Mouse (Mus musculus) thymus, postnatal 14 days (tissue): ENCODE measurements around the gene Dip2c.
A peak's percentile ranks its signal among the peaks of the same experiment; 100 is the strongest.

Source experiments
- DNase-seq: peaks from one replicate; pipeline ENCODE4 v3.0.0; 2021

The Dip2c gene

DNA sequence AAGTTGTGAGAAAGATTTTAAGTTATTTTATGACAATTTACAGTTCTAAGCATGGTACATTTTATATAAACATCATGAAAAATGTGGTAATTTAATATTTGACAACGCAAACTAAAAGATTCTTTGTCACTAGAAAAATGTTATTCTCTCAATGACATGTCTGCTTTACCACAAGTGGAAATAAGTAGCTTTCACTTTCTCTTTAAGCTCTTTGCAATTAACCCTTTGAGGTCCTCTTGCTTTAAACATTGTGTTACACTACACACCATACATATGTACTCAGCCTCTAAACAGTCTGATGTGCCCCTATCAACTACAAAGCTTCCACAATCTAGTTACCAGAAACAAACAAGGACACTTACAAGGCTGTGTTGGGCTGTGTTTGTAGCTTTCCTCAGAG lies 153.6 kb downstream of the Dip2c start:
- DNase-seq, result no peak

DNA sequence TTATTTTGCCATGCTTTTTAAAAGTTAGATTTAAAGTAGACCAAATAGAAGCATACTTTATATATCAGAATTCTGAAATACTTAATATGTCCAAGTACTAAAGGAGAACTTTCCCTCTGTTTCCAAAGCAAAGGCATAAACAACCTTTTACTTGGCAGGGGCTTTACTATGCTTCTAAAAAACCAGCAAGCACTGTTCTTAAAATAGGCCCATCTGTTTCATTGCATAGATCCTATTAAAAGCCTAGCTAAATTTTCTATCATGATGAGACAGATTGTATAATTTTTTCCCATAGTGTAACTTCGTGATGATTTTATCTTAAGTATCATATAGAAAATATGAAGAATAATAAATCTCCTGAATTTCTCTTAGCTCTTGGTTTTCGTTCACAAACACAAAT lies 154.4 kb downstream of the Dip2c start:
- DNase-seq, result no peak

DNA sequence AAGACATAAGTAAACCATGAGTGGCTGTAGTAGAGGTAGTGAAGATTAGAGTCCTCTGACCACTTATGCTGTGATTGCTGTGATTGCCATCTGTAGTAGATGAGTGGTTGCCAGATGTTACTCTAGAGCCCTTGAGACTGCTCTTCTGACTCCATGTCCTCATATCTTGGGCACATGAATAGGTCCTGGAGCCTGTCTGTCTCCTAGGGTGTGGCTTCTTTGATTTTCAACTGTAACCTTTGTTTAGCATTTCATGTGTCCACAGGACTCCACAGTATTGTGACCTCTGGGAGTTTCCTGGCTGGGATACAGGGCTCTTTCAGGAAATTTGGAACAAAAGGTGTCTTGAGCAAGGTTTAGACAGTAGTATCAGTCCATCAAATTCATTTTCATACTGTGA lies 155.1 kb downstream of the Dip2c start:
- no peak for DNase-seq

DNA sequence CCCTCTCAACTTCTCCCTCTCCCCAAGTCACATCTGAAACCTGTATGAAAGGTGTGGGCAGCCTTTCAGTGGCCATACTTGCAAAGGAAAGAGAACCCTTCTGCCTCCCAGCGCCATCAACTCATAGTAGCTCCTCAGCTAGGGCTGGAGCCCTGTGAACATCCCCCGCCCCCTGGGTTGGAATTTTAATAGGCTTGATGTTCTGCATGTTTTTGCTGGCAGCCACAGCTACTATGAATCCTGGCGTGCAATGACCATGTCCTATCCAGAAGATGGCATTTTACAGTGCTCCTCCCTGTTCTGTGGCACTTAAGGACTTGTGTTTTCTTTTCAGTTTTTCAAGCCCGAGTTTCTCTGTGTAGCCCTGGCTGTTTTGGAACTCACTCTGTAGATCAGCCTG lies 166.7 kb downstream of the Dip2c start:
- no peak for DNase-seq

DNA sequence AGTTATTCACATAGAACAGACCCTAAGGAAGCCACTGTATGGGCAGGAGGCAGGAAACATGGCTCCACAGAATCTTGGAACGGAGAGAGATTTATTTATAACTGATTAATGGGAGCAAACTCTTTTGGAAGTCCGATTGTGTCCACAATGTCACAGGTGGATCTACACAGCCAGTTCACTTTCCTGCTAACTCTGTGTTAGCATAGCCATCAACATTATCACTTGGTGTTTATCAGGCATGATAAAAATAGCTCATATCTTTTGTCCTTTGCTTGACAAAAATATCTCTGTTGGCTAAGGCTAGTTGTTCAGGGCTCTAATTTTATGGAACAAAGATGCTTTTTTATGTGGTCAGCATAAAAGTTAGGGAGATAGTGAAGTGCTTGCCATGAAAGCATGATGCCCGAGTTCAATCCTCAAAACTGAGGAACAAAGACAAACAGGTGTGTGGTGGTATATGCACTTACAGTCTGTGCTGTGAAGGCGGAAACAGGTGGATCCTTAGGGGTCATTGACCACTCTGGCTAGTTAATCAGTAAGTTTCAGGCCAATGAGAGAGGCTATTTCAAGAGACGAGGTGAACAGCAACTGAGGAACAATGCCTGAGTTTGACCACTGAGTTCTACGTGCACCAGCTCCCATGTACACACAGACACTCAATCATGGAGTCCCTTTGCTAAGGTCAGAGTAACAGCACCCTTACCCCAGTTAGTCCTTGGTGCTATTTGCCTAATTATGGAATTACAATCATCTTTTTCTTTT lies 169.4 kb downstream of the Dip2c start:
- no peak for DNase-seq

DNA sequence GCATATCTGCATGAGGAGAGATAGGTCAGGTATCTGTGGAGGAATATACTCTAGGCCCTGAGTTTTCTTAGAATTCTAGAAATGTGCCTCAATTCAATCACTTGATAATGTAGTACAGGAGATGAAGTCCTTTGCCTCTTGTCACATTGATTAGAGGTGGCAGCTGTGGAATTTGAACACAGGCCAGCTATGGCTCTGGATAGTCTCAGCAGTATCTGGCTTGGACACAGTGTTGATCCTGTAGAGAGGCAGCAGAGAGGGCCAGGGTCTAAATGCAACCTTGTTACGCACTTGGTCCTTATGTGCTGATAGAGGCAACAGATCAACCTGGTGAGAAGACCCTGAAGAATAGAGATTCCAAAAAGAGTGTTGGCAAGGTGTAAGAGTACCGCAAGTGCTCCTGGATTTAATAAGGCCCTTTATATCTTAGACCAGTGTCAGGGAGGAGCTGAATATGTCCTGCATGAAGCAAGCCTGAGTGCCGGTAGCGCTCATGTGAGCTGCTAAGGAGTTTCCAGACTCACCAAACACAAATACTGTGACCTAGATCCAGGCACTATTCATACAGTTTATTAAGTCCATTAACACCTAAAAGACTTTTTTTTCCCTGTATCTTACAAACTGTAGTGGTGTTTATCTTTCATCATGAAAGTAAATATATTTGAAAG lies 170.3 kb downstream of the Dip2c start:
- no peak for DNase-seq

DNA sequence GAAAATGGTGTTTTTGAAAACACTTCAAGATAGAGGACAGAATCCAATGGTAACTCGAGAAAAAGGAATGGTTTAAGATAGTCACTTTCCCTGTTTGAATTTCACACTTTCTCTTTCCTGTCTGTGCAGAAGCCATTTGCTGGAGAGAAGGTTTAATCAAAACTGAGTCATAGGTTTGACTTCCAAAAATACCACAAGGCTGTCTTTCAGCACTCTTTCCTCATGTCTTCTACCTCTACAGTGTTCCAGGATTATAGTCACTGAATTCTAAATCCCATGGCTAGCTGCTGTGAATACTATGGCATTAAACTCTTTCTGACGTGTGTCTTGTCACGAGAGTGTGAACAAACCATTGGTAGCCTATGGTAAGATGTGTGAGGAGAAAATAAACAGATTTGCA lies 173.9 kb downstream of the Dip2c start:
- DNase-seq, result no peak

DNA sequence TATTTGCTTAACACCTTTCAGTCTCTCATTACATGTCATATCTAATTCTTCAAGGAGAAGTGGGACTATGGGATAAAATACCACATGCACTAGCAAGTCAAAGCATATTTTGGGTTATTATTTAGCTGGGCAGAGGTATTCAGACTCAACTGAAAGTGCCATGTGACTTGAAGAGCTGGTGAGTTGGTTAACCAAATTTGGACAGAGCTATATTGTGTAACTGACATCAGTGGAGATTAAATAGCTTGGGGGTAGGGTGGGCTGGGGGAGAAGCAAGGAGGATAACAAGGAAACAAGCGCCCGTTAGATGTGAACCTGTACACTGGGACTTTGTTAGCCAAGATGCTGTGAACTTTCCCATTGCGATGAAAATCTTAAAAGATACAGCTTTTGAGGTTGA lies 175.6 kb downstream of the Dip2c start:
- DNase-seq, result no peak

DNA sequence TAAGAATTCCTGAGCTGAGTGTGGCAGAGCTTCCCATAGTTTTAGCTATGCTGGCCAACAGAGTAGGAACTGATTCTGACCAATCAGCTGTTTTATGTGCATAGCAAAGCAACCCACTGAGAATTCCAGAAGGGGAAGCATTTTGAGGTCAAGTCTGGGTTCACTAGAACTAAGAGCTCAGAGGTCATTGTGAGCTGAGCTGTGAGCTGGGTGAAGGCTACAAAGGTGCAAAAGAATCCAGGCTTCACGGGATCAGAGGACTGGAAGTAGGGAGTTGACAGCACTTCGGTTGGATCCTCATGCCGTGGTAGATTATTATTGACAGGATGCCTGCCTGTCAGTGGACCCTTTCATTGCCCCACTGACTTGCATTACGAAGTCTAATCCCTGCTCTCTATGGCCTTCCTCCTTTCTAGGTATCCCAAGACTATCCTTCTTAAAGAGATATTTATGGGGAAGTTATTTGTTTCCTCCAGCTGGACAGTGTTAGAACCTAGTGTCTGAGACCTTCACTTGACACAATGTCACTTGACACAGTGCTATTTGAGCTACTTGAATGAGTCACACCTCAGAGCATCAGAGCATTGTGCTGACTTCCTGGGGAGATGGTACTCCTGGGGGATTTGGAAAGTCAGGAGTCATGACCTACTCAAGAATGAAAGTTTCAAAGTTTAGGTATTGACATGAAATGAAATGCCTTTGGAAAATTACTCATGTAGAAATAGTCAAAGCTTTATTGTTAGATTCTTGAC lies 178.3 kb downstream of the Dip2c start:
- DNase-seq, result no peak

DNA sequence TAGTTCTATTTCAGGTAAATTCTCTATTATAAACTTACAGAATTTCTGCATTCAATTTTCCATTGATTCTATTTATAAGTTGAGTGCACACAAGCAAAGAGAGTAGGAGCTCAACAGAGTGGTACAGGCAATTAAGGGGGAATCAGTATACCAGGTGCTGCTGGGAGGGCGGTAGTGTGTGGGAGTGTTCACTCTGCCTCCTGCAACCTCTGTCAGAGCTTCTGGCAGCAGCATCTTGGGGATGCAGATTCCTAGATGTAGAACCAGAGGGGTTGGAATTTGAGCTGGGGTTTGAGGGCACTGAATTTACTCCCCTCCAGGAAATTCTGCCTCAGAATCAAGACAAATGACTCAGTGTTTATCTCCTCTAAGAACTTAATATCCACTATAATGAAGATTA lies 179.7 kb downstream of the Dip2c start:
- DNase-seq, result no peak

DNA sequence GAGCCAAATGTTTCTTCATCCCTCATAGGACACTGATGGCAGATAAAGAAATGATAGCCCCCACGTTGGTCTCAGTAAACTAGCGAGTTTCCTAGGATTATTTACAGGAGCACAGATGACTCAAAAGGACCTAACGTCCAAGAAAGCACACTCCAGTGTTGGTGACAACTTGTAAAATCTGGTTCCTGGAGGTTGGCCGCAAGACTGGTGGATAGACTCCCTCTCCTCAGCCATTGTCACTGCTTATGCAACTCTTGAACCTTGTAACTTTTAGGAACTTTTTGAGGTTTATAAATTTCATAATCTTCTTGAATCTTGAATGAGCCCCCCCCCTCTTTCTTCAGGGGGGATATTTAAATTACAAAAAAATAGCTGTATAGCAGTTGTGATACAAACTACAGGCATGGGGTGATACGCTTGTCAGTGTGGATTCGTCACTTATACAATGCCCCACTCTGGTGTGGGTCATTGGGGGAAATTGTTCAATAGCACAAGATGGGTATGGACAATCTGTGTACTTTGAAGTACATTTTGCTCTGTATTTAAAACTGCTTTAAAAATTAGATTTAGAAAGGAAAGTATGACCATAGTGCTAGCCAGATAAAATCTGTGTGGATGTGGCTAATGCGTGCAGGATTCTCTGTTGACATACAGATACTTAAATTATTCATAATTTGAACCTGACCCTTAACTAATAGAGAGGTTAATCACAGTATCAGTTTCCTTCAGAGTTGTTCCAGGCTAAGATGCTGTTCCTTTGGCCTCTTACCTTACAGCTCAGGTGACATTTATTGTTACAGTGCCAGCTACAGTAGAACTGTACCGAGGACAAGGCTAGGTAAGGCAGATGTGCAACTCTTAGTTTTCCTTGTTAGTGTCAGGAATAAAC lies 181.3 kb downstream of the Dip2c start:
- DNase-seq, result no peak

DNA sequence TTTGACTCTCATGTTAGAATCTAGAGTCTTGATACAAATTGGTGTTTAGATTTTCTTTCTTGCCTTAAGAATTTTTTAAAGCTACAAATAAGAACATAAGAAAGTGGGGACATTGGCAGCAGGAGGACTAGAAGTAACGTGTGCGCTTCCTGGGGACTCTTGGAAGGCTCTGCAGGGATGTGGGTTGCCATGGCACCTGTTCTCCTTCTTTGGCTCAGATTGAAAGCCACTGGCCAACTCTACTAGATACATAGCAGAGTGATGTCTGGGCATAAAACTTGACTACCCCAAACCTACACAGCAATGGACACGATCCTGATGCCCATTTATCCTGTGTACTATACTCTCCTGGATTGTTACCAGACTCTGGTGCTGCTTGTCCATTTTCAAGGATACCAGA lies 188.1 kb downstream of the Dip2c start:
- DNase-seq, result no peak

DNA sequence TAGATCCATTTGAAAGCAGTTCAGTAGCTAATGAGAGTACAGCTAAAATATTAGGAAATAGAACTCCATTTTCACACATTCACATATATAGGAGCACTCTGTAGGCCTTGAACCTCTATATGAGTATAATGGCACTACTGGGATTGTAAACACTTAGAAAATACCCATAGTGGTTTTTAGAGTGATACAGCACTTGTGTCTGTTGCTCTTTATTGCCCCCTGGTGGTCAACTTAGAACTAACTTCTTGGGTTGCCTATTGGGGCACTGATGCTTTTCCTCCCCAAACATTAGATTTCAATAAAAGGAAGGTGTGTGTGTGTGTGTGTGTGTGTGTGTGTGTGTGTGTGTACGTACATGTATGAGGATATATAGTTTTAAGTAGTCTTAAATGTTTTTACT lies 190.9 kb downstream of the Dip2c start:
- DNase-seq, result peak; percentile 74

DNA sequence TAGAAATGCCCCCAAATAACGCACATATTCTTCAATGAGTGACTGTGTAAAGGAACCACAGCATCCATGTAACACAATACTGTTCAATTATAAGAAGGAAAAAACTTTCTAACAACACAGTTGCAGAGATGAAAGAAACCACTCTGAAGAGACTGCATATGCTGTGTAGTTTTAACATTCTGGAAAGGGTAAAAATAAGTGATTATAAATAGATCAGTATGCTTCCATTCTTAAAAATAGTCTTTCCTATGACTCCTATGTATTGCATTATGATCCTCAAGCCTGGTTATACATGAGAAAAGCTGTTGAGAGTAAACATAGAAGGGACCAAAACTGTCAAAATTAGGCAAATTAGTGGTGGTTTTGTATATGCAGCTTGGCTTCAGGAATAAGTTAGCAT lies 197.1 kb downstream of the Dip2c start:
- DNase-seq, result no peak

DNA sequence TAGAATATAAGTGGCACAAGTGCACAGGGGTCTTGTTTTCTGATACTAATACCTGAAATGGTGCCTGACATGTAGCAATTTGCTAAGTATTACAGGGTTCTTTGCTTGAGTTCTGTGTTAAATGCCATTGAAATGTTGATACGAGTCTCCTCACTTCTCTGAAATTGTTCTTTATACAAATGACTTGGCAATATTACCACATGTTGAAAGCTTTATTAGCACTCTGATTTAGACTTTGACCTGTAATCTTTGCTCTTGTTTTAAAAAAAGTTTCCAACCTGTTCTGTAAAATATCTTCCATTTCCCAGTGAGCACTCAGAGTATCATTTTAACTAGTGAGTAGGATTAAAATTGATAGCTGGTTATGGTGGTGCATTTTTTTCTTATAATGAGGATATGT lies 205.4 kb downstream of the Dip2c start:
- DNase-seq, result no peak

DNA sequence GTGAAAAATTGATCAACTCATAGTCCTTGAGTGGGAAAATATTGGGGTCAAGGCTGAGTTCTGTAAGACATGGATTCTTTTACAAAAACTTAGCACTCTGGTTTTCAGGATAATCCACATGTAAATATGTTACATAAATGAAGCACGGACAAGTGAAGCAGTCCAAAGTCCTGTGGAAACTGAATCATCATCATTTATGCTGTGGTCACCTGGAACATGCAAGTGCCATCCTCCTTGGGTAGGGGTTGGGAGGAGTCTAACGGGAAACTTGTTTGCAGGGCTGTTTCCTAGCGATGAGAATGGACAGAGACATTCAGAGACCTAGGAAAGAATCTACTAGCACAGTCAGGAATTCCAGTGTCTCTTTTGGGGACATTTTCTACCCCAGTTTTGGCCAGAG lies 213.4 kb downstream of the Dip2c start:
- DNase-seq, result no peak

DNA sequence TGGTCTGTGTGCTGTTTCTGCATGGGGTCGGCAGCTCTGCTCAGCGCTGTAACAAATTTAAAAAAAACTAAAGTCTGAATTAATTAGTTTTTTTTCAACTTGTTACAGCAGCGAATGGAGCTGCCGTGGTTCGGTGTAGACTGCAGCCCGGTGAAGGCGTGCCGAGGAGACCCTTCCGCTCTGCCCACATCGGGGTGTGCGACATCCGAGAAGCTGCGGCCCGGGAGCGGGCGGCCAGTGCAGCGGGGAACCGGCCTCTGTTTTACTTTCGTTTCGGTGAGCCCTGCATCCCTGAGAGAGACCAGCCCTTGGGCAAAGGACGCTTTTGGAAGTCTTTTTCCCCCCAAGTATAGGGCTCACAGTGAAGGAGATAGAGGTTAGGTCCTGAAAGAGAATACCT lies 218.4 kb downstream of the Dip2c start:
- peak; percentile 12 for DNase-seq

DNA sequence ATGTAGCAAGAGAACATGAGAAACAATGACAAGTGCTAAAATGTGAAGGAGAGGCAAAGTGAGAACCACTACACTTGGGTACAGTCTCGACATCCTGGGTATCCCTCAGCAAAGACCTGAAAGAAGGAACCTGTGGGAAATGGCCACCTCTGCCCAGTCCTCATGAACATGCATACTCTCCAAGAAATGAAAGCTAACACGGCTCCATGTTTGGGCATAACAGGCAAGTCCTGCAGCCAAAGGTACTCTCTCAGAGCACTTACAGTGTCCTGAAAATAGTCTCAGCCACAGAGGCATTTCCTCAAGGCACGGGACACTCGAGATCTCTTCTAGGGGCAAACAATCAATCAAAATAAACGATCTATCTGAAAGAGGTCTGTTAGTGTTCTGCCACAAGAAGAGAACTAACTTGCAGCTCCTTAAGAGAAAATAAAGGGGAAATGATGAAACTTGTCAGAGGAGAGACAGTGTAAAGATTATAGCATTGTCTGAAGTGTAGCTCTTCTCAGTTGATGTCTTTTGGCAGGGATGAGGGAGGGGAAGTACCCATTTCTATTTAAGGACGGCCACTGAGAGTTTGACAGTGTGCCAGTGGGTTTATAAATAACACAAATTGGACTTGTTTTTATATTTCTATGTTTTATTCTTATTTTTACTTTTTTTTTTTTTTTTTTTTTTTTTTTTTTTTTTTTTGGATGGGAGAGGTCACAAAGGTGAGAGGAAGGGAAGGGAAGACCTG lies 228.0 kb downstream of the Dip2c start:
- no peak for DNase-seq

DNA sequence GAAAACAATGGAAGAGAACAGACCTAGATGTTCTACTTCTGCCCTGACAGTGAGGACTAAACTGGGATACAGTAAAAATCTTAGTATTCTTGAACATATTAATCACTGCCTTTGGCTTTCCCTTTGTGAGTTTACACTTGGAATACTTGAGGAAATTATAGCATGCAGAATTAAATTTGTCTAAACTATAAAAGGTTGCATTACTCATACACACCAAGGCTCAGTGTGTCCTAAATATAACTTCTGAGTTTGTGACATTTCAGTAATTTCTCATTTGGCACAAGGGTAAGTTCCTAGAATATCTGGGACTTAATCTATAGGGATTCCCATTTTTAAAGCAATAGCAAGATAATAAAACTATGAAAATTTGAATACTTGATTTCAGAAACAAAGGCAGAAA lies 262.2 kb downstream of the Dip2c start:
- no peak for DNase-seq

DNA sequence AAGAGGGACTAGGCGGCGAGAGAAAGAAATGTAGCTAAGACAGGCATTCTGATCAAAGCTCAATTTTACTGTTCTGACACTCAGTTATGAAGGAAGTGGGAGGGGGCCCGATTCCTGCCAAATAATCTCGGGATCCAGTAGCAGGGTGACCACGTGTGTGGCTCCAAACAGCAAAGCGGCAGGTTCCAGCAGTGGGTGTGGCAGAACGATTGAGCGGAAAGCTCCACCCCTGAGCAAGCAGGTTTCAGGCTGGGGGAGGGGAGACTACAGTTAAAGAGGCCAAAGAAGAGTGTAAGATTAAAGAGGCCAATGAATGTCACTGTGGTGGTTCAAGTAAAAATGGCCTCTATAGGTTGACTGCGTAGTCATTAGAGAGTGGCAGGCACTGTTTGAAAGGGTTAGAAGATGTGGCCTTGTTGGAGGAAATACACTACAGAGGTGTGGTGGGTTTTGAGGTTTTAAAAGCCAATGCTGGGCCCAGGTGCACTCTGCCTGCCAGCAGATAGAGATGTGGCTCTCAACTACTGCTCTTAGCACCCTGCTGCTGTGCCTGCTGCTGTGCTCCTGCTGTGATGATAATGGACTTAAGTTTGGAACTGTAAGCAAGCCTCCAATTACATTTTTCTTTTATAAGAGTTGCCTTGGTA lies 271.5 kb downstream of the Dip2c start:
- DNase-seq, result peak; percentile 12

DNA sequence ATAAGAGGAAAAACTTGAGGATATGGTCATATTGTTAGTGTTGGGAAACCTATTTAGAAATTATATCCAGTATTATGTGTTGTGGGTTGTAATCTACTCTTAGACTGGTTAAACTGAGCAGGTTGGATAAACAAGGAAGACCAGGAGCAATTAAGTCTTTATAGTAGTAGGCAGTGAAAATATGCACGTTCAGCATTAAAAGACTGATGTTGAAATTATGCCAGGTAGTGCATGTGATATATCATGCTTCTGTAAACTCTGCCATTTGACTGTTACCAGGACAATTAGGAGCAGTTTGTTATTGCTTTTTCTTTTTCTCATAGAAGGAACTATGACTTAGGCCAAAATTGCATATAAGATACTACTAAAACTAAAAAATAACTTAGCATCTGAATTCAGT lies 285.8 kb downstream of the Dip2c start:
- DNase-seq, result no peak

DNA sequence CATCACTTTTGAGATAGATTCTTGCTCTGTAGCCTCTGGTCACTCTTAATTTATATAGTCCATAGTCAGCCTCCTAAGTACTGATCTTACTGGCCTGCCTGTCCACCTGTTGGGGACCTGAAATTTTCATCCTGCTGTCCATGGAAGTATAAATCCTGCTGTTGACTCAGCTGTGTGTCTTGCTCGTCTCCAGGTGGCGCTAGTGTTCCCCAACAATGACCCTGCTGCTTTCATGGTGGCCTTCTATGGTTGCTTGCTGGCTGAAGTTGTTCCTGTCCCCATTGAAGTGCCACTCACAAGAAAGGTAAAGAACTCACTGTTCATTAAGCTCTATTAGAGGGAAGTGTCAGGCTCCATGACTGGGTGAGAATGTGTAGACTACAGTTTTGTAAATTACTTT lies 286.6 kb downstream of the Dip2c start:
- DNase-seq, result peak; percentile 58
